Mouse (Mus musculus): ENCODE results near the gene Icam2. TPM values are rescaled to one million over a fixed set of nuclear protein-coding genes. Genes with fewer than 3 reads are reported as not detected.
"Not testable (repeated sequence)": the region's sequence is repeated elsewhere in the genome, so short reads cannot be mapped to it uniquely, and the experiment has no call there.

Gene Icam2
- total RNA-seq (2015; ENCODE audit: low replicate concordance), result 9.8 and 10.7 TPM in 2 replicates
- total RNA-seq (2017; ENCODE audit: low replicate concordance), result 4.0 and 13.7 TPM in 2 replicates

GRCm38 (mm10) chr11:106387791-106388216 lies at the start of gene Icam2:
Icam2 (minus strand) TSS chr11:106388075.
- ATAC-seq (replicated peaks; ENCODE audit: low FRiP score, poor library complexity, severe bottlenecking), result no peak

DNA sequence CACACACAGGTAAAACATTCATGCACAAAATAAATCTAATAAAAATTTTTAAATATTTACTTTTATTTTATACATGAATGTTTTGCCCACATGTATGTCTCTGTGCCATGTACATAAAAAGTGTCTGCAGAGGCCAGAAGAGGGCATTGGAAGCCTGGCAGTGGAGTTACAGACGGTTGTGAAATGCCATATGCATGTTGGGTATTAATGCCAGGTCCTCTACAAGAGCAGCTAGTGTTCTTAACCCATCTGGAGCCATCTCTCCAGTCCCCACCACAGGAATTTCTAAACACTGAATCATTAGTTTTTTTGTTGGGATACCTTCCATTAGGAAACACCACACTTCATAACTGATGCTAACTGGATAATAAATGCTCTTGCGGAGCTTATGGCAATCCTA lies 49.7 kb upstream of the Icam2 start:
- ATAC-seq (replicated peaks; ENCODE audit: low FRiP score, poor library complexity, severe bottlenecking), result no peak

DNA sequence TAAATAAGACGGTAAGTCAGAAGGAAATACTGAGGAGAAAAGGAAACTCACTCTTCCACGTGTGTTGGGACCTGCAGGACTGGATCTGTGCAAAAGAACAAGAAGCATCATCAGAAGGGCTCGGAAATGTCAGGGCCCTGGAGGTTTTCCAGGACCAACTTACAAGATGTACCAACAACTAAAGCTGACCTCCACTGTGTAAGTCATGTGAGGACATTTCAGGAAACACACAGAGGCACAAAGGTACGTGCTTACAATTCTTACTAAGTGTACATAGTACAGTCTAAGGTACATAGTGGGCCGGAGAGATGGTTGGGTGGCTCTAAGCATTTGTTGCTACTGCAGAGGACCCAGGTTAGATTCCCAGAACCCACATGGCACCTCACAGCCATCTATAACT lies 49.2 kb upstream of the Icam2 start:
- ATAC-seq (replicated peaks; ENCODE audit: low FRiP score, poor library complexity, severe bottlenecking), result no peak

- no peak for ATAC-seq (replicated peaks; ENCODE audit: low FRiP score, poor library complexity, severe bottlenecking)
Measured at GRCm38 (mm10) chr11:106430392-106430791, 42.5 kb upstream of the Icam2 start.

- ATAC-seq (replicated peaks; ENCODE audit: low FRiP score, poor library complexity, severe bottlenecking), result no peak
Measured at GRCm38 (mm10) chr11:106429689-106430088, 41.8 kb upstream of the Icam2 start.

- ATAC-seq (replicated peaks; ENCODE audit: low FRiP score, poor library complexity, severe bottlenecking), result no peak
Measured at GRCm38 (mm10) chr11:106428556-106428955, 40.7 kb upstream of the Icam2 start.

DNA sequence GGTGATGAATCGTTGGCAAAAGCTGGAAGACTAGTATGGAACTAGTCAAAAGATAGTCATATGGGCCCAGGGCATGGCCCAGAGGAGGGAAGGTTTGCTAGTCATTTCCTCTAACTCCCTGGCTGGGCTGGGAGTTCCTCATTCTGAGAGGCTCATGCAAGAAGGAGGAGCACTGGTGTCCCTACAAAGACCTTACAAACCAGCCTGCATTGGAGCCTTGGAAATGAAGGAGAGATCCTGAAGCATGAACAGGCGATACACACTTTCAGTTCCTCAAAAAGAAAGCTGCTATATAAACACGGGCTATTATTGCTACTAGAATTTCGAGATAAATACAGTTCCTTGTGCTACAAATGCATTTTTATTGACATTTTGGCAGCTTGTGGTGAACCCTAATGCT lies 40.2 kb upstream of the Icam2 start:
- no peak for ATAC-seq (replicated peaks; ENCODE audit: low FRiP score, poor library complexity, severe bottlenecking)

GRCm38 (mm10) chr11:106426447-106426846 lies 38.6 kb upstream of the Icam2 start:
- ATAC-seq (replicated peaks; ENCODE audit: low FRiP score, poor library complexity, severe bottlenecking), result no peak

GRCm38 (mm10) chr11:106425201-106425600 lies 37.3 kb upstream of the Icam2 start:
- no peak for ATAC-seq (replicated peaks; ENCODE audit: low FRiP score, poor library complexity, severe bottlenecking)

DNA sequence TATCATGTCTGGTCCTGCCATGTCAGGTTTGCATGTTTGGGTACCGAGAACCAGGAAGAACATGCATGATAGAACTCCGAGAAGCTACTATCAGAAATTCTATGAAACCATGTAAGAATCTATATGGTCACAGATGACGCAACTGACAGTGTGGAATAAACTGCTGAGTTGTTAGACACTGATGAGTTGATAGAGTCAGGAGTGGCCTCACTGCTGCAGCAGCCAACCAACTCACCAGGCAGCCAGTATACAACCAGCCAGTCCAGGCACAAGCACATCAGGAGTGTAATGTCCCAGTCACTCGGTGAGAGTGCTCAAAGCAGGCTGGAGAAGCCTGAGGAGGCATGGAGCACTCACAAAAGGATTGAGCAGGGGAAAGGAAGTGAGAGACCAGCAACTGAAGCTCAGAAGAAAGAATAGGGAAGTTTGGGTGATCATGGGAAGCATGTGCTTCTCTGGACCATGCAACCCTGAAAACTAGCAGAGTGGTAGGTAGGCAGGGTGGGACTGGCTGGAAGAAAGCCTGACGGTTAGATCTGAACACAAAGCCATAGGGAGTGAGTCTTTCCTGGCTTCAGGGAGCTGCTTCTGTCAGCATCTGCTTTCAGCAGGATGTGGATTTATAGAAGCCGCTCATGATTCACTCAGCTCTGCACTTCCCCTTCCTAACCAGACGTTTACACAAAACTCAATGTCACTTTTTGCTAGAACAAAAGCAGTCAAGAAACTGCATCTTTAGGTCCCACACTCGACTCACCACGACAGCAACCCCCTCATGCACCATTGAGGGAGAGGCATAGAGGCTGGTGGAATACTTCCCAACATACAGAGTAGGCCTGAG lies 31.6 kb upstream of the Icam2 start:
- no peak for ATAC-seq (replicated peaks; ENCODE audit: low FRiP score, poor library complexity, severe bottlenecking)

DNA sequence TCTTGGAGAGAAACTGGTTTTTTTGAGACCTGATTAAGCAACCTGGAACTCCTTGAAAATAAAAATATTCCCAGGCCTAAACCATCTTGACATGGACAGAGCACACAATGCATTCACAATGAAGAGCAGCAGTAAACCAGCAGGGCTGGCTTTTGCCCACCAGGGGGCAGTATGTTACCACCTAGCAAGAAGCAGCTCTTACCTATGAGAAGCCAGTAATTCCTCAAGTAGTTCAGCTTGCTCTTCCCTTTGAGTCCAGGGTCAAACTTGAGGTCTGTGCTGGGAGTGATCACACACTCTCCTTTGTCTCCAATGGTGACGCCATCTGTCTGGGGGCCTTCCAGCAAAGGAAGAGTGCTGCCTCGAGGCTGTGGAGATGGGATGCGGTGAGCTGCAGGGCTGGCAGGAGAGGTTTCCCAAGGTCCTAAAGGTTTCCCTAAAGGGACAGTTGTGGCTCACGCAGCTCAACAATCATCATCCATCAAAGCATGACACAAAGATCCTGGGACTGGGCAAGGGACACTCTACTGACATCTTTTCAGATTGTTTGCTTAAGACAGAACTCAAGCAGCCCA lies 30.8 kb upstream of the Icam2 start:
- peak; percentile 88 for ATAC-seq (replicated peaks; ENCODE audit: low FRiP score, poor library complexity, severe bottlenecking)

- no peak for ATAC-seq (replicated peaks; ENCODE audit: low FRiP score, poor library complexity, severe bottlenecking)
Measured at GRCm38 (mm10) chr11:106417860-106418259, 30.0 kb upstream of the Icam2 start.

DNA sequence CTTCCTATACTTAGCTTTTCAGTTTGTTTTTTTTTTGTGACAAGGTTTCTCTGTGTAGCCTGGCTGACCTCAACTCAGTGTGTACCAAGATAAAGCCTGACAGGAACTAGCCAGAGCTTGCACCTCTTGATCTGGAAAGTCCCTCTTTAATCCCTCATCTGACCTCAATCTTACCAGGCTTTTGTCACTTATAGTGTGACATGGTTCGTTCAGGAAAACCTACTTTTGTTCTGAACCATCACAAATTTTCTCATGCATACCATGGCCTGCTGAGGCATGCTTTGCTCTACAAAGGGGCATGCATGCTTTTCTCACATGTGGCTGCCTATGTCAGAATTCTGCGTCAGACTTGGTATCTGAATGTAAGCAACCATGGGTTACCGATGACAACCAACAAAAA lies 28.5 kb upstream of the Icam2 start:
- ATAC-seq (replicated peaks; ENCODE audit: low FRiP score, poor library complexity, severe bottlenecking), result no peak

DNA sequence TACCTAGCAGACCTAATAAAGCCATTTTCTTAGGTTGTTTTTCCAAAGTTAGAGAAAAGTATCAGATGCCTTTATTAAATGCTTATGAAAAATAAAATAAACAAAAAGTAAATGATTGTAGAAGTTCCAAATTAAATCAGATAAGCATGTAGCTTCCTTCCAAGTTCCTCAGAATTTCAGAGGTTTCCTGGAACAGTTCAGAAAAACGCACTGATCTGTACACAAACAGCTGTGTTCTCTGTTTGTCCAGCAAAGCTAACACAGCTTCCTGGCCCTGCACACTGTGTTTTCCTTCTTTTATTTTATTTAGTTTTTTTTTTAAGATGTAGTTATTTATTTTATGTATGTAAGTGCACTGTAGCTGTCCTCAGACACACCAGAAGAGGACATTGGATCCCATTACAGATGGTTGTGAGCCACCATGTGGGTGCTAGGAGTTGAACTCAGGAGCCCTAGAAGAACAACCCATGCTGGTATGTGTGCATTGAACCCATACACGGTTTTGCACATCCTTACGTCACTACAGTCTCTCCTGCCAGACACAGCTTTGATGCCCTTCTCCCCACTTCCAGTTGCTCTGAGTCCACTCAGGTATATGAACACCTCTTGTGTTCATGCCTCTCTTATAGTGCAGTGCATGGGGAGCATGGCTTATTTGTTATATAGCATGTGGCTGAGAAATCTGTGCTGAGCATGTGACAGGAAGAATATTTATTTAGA lies 24.9 kb upstream of the Icam2 start:
- ATAC-seq (replicated peaks; ENCODE audit: low FRiP score, poor library complexity, severe bottlenecking), result no peak

DNA sequence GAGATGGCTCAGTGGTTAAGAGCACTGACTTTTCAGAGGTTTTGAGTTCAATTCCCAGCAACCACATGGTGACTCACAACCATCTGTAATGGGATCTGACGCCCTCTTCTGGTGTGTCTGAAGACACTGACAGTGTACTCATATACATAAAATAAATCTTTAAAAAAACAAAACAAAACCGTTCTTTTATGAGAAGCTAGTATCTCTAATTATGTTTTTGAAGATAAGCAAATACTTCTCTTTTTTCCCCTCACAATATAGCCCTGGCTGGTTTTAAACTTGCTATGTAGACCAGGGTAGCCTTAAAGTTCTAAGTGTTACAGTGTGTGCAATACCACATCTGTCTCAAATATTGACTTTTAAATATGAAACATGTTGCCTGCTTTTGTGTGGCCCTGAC lies 23.3 kb upstream of the Icam2 start:
- no peak for ATAC-seq (replicated peaks; ENCODE audit: low FRiP score, poor library complexity, severe bottlenecking)

DNA sequence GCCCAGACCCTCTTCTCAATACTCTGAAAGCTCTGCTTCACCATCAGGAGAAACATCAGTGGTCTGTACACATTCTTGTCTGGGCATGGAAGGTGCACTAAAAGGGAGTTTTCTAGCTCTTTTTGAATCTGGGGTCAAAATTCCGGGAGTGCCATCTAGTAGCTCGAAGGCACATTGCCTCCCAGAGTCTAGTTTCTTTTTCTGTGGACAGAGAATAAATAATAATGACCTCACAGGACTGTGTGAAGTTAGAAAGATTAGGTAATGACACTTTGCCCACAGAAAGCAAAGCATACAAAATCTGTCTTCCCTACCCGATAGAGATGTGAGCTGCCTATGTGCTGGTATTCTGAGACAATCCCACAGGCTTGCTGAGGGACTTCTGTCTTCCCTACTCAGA lies 22.6 kb upstream of the Icam2 start:
- no peak for ATAC-seq (replicated peaks; ENCODE audit: low FRiP score, poor library complexity, severe bottlenecking)

GRCm38 (mm10) chr11:106410011-106410410 lies 22.1 kb upstream of the Icam2 start:
- ATAC-seq (replicated peaks; ENCODE audit: low FRiP score, poor library complexity, severe bottlenecking), result no peak

DNA sequence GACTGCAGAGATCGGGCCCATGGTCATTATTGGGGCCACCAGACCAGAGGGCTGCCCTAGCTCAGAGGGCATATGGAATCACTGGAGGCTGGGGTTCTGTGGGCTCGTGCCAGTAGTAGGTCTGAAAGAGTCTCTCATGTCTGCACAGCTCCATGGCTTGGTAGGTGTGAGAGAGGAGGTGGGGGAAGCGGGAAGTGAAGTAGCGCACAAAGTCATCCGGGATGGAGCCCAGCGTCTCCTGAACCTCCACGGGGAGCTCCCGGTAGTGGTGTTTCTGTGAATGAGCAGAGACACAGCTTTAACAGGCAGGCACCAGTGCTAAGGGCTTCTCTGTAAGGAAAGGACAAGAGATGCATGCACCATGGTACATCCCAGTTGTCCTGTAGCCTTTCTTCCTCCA lies 10.6 kb upstream of the Icam2 start:
- no peak for ATAC-seq (replicated peaks; ENCODE audit: low FRiP score, poor library complexity, severe bottlenecking)

GRCm38 (mm10) chr11:106397656-106398055 lies 9.8 kb upstream of the Icam2 start:
- no peak for ATAC-seq (replicated peaks; ENCODE audit: low FRiP score, poor library complexity, severe bottlenecking)

DNA sequence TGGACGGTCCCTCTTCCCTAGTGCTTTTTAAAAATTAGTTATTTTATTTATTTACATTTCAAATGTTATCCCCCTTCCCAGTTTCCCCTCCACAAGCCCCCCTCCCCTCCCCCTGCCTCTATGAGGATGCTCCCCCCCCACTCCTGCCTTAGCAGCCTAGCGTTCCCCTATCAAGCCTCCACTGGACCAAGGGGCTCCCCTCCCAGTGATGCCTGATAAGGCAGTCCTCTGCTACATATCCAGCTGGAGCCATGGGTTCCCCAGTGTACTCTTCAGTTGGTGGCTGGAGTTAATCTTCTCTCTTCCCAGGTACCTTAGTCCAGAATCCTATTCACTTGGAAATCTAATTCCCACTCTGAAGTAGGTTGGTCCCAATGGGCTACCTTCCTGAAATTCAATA lies 6.2 kb upstream of the Icam2 start:
- ATAC-seq (replicated peaks; ENCODE audit: low FRiP score, poor library complexity, severe bottlenecking), result not testable (repeated sequence)

DNA sequence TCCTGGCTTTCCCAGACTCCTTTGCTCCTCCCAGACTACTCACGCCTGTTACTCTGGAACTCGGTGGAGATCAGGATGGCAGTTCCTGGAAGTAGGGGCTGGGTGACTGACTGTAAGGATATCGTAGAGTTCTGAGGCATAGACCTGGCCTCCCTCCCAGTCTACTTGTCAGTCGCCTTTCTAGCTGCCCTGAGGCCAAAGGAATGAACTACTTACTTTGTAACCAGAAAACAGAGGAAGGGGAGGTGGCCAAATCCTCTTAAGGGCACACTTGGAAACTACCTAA lies 5.4 kb upstream of the Icam2 start:
- no peak for ATAC-seq (replicated peaks; ENCODE audit: low FRiP score, poor library complexity, severe bottlenecking)

Measured in erythroblast, adult 5-6 weeks (primary cell).